Mouse (Mus musculus) NIH3T3 (cell line): ENCODE results near the gene Ppil6.
A peak's percentile ranks its signal among the peaks of the same experiment; 100 is the strongest.

Experiments used
- DNase-seq: peaks from one replicate; pipeline ENCODE4 v3.0.0-alpha.2; 2012; ENCODE audit warnings: low read depth

Gene Ppil6

GRCm38 (mm10) chr10:41477278-41478181 lies 12.7 kb upstream of the Ppil6 start:
- peak; percentile 79 for DNase-seq

- DNase-seq: no peak
Observed at GRCm38 (mm10) chr10:41479961-41480360, 10.3 kb upstream of the Ppil6 start.

- no peak for DNase-seq
Observed at GRCm38 (mm10) chr10:41480938-41481880, 9.0 kb upstream of the Ppil6 start.

- no peak for DNase-seq
Observed at GRCm38 (mm10) chr10:41482446-41482845, 7.8 kb upstream of the Ppil6 start.

- no peak for DNase-seq
Observed at GRCm38 (mm10) chr10:41485778-41486177, 4.5 kb upstream of the Ppil6 start.

GRCm38 (mm10) chr10:41486506-41487170 lies 3.6 kb upstream of the Ppil6 start:
- peak; percentile 52 for DNase-seq

- DNase-seq: peak; percentile 48
Observed at GRCm38 (mm10) chr10:41488877-41489276, 1.4 kb upstream of the Ppil6 start.

GRCm38 (mm10) chr10:41489294-41489693 lies 945 bp upstream of the Ppil6 start:
- DNase-seq: no peak

GRCm38 (mm10) chr10:41490518-41490873 lies 257 bp downstream of the Ppil6 start:
- no peak for DNase-seq

GRCm38 (mm10) chr10:41491111-41491510 lies 872 bp downstream of the Ppil6 start:
- no peak for DNase-seq

- DNase-seq: no peak
Observed at GRCm38 (mm10) chr10:41500941-41501340, 10.7 kb downstream of the Ppil6 start.

- DNase-seq: no peak
Observed at GRCm38 (mm10) chr10:41504996-41505395, 14.8 kb downstream of the Ppil6 start.

- peak; percentile 93 for DNase-seq
Observed at GRCm38 (mm10) chr10:41505446-41505845, 15.2 kb downstream of the Ppil6 start.

- peak; percentile 45 for DNase-seq
Observed at GRCm38 (mm10) chr10:41509160-41509559, 18.9 kb downstream of the Ppil6 start.

- no peak for DNase-seq
Observed at GRCm38 (mm10) chr10:41514301-41514700, 24.1 kb downstream of the Ppil6 start.

- DNase-seq: no peak
Observed at GRCm38 (mm10) chr10:41514921-41515320, 24.7 kb downstream of the Ppil6 start.

GRCm38 (mm10) chr10:41518508-41518980 lies 28.3 kb downstream of the Ppil6 start:
- peak; percentile 88 for DNase-seq

- DNase-seq: peak; percentile 97
Observed at GRCm38 (mm10) chr10:41518981-41519618, 28.9 kb downstream of the Ppil6 start, which contains the start of gene Cd164. TSS of gene Cd164 (plus strand) at chr10:41519414.

- peak; percentile 53 for DNase-seq
Observed at GRCm38 (mm10) chr10:41519640-41520409, 29.6 kb downstream of the Ppil6 start.

GRCm38 (mm10) chr10:41520410-41520673 lies 30.1 kb downstream of the Ppil6 start:
- no peak for DNase-seq

- DNase-seq: no peak
Observed at GRCm38 (mm10) chr10:41523386-41523785, 33.1 kb downstream of the Ppil6 start.
